ENCODE assay signal across 27 mouse cellular contexts in the genomic region with DNA sequence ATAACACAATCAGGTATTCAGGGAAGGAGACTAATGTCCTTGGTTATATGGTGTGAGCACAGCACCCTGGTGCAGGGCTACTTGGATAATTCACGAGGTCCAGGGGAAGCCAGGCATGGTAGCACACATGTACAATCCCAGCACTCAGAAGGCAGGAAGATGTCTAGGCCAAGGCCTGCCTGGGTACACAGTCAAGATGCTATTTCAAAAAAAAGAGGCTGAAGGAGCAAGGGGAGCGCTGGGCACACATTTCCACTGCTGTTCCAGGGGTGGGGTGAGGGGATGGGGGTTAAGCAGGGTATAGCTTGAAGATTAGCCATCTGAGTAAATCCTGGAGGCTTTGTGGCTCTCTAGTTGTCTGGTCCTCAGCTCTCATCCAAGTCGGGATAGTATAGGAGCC. TPM values are rescaled to one million over a fixed set of nuclear protein-coding genes. Genes with fewer than 3 reads are reported as not detected.
"Had no signal": no experiment of that assay in that cellular context is flagged by ENCODE, and none has a peak within 500 bp of the region (broad histone marks: within the 10 kb centered on the region; RNA-seq: fewer than 3 reads in every experiment).

No protein-coding gene starts in this region.

- H3K27ac ChIP-seq: limb, embryonic 10.5 days; limb, embryonic 13.5 days; stomach, embryonic 15.5 days had no signal

- H3K9ac ChIP-seq: limb, embryonic 13.5 days; stomach, embryonic 15.5 days had no signal

- H3K9me3 ChIP-seq: limb, embryonic 10.5 days; limb, embryonic 13.5 days; stomach, embryonic 15.5 days had no signal

- H3K4me2 ChIP-seq: limb, embryonic 13.5 days; midbrain, embryonic 11.5 days; stomach, embryonic 15.5 days had no signal

- DNase-seq: kidney, adult 18-20 months; kidney, adult 9 months; kidney, postnatal 14 days; kidney, postnatal 4 days; lung, adult 2 months; lung, postnatal 14 days; lung, postnatal 4 days; midbrain, embryonic 14.5 days; retina, postnatal 1 day; right cerebral cortex, postnatal 25 days; spleen, adult 18-20 months; thymus, adult 2 months; thymus, postnatal 14 days; thymus, postnatal 4 days had no signal

- H3K36me3 ChIP-seq: limb, embryonic 10.5 days; limb, embryonic 13.5 days; stomach, embryonic 15.5 days had no signal

- H3K27me3 ChIP-seq: limb, embryonic 13.5 days; stomach, embryonic 15.5 days had no signal

- H3K4me3 ChIP-seq: limb, embryonic 10.5 days; limb, embryonic 13.5 days; stomach, embryonic 15.5 days had no signal

- ATAC-seq: intestine, embryonic 16.5 days had no signal

RNA-seq across cellular contexts. Expression of a gene that starts 33.7 kb away (rescaled TPM):
- total RNA-seq: layer of hippocampus, adult 18-20 months; layer of hippocampus, postnatal 14 days; left cerebral cortex, postnatal 25 days; liver, adult 2 months; megakaryocyte progenitor cell, adult 5-6 weeks; megakaryocyte-erythroid progenitor cell, adult 5-6 weeks; midbrain, postnatal 0 days; neutrophil, adult 5-6 weeks had no signal
